Mouse (Mus musculus) forebrain, embryonic 13.5 days (tissue): ENCODE data around the gene Gap43. TPM values are rescaled to one million over a fixed set of nuclear protein-coding genes. Genes with fewer than 3 reads are reported as not detected.

ENCODE experiments used
- ATAC-seq: fragments of 200-750 bp; cut with Nextera tagmentation; 2 replicates; pipeline ENCODE4 v1.8.0; 2017
- H3K27ac ChIP-seq: fragments of 300-500 bp; sonication (generic); 2 replicates; pipeline ENCODE4 v1.5.1; 2015; ENCODE audit warnings: inconsistent platforms, mild to moderate bottlenecking, moderate library complexity
- H3K27me3 ChIP-seq: fragments of 300-500 bp; sonication (generic); 2 replicates; pipeline ENCODE4 v1.6.1; 2015; ENCODE audit warnings: mild to moderate bottlenecking, inconsistent platforms
- H3K36me3 ChIP-seq: fragments of 300-500 bp; sonication (generic); 2 replicates; pipeline ENCODE4 v1.6.1; 2015; ENCODE audit warnings: mild to moderate bottlenecking, inconsistent platforms; ENCODE audit not compliant: poor library complexity, severe bottlenecking
- H3K4me1 ChIP-seq: fragments of 300-500 bp; sonication (generic); 2 replicates; pipeline ENCODE4 v1.6.1; 2015; ENCODE audit warnings: inconsistent platforms
- H3K4me2 ChIP-seq: fragments of 300-500 bp; sonication (generic); 2 replicates; pipeline ENCODE4 v1.6.1; 2015; ENCODE audit warnings: inconsistent platforms, mild to moderate bottlenecking, moderate library complexity
- H3K4me3 ChIP-seq: fragments of 300-500 bp; sonication (generic); 2 replicates; pipeline ENCODE4 v1.5.1; 2015; ENCODE audit warnings: mild to moderate bottlenecking, inconsistent platforms
- H3K9ac ChIP-seq: fragments of 300-500 bp; sonication (generic); 2 replicates; pipeline ENCODE4 v1.6.1; 2015; ENCODE audit warnings: mild to moderate bottlenecking, inconsistent platforms
- H3K9me3 ChIP-seq: fragments of 300-500 bp; sonication (generic); replicated peaks from 2 replicates; pipeline ENCODE4 v1.6.1; 2016; ENCODE audit warnings: inconsistent platforms
- WGBS: fragments of 180-500 bp; shearing (Covaris S2); methylation state at CpG from one replicate; pipeline ENCODE4 v1.1.7; 2015; 5-methylcytosine and 5-hydroxymethylcytosine counted together
- polyA plus RNA-seq: library from polyadenylated mRNA; unstranded; fragments of >200 nt; fragmentation: Nextera tagmentation; extraction: Ambion mirVana; gene quantifications from 2 replicates; pipeline ENCODE4 v1.2.1, GENCODE M21; 2015

Gap43 gene
- polyA plus RNA-seq, 1 experiment from 2014 or later: 408 TPM

DNA sequence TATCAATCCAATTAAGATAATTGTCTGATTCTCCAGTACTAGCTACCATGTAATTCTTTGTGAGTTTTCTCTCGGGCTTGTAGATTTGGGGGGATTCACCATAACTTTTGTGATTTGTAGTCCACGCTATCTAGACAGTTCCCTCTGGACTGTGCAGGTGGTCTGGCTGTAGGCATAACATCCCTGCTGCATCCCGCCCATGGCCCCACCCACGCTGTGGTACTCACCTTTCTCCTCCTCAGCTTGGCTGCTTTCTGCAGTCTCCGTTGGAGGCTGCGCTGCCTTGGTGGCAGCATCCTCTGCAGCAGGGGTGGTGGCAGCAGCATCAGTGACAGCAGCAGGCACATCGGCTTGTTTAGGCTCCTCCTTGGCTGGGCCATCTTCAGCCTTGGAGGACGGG is 48.9 kb downstream of the Gap43 start:
- Histone ChIP-seq H3K4me1 (no peaks in the 10 kb centered on the region), H3K4me3 (no peak overlapping the region), H3K9me3 (no peaks in the 10 kb centered on the region), H3K27ac (no peak overlapping the region), H3K9ac (no peak overlapping the region), H3K27me3 (no peaks in the 10 kb centered on the region), H3K4me2 (no peak overlapping the region), H3K36me3 (peaks cover 6% of the 10 kb centered on the region; the same call in 1 of the 2 replicates)
- no peak; the same call in 1 of the 2 replicates for ATAC-seq
- 70% methylated on average over 8 of the region's 8 CpGs for WGBS

DNA sequence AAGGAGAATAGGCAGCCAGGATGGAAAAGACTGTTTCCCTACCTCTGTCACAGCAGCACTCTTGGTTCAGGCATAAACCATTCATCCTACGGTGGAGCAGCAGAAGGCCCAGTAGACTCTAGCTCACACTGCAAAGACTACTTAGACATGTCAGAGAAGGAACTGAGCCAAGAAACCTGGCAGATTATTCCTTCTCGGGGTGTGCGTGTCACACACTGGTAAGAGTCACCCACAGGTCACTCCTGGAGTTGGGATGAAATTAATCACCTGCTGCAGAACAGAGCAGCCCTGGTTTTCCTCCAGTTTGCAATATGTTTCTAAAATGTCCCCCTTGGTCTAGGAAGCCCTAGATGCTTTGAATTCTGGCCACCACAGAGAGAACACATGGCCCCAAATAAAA is 56.4 kb downstream of the Gap43 start:
- Histone ChIP-seq H3K4me2 (no peak overlapping the region), H3K4me3 (no peak overlapping the region), H3K4me1 (no peaks in the 10 kb centered on the region), H3K9me3 (no peaks in the 10 kb centered on the region), H3K9ac (no peak overlapping the region), H3K36me3 (no peaks in the 10 kb centered on the region), H3K27me3 (no peaks in the 10 kb centered on the region), H3K27ac (no peak overlapping the region)
- 91% methylated on average over 3 of the region's 3 CpGs for WGBS
- ATAC-seq: no peak

DNA sequence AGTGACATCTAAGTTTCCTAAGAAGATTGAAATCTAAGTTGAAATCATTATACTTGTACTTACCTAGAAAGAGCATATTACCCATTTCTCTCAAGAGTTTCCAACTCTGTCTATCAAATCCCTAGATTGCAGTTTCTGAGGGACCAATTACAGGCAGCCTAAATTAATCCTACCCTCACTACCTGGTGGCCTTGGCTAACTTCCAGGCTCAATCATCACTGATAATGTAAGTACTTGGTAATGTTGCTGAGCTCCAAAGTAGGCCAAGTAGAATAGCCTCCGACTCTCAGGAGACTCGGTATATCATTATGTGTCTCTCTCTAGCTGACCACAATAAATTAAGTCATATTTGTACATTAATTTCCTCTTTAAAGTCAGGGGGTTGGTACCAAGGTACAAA is 62.7 kb downstream of the Gap43 start:
- 71% methylated on average over 2 of the region's 2 CpGs for WGBS
- Histone ChIP-seq H3K27me3 (no peaks in the 10 kb centered on the region), H3K9ac (no peak overlapping the region), H3K4me2 (no peak overlapping the region), H3K4me3 (no peak overlapping the region), H3K36me3 (no peaks in the 10 kb centered on the region), H3K9me3 (no peaks in the 10 kb centered on the region), H3K4me1 (peaks cover 18% of the 10 kb centered on the region), H3K27ac (no peak overlapping the region)
- ATAC-seq: no peak

DNA sequence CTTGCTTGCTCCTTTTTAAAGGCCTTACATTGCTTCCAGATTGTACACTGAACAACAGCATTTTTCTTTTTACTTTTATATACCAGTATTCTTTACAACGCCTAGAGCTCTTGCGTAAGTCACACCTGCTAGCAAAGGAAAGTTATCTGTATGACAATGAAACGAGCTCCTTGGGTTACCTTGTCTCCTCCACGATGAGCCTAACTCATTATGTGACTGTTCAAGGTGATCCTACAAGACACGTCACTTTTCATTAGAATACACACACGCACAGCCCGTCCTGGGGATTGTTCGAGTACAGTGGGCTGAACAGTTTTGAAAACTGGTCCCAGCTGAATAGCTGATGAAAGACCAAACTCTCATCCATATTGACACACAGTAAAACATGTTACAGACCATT is 63.2 kb downstream of the Gap43 start:
- no peak overlapping the region for H3K4me3 ChIP-seq
- peaks cover 18% of the 10 kb centered on the region for H3K4me1 ChIP-seq
- no peaks in the 10 kb centered on the region for H3K9me3 ChIP-seq
- WGBS: 71% methylated on average over 8 of the region's 8 CpGs
- no peak overlapping the region for H3K9ac ChIP-seq
- no peaks in the 10 kb centered on the region for H3K36me3 ChIP-seq
- no peak overlapping the region for H3K27ac ChIP-seq
- H3K4me2 ChIP-seq: no peak overlapping the region
- H3K27me3 ChIP-seq: no peaks in the 10 kb centered on the region
- no peak for ATAC-seq

DNA sequence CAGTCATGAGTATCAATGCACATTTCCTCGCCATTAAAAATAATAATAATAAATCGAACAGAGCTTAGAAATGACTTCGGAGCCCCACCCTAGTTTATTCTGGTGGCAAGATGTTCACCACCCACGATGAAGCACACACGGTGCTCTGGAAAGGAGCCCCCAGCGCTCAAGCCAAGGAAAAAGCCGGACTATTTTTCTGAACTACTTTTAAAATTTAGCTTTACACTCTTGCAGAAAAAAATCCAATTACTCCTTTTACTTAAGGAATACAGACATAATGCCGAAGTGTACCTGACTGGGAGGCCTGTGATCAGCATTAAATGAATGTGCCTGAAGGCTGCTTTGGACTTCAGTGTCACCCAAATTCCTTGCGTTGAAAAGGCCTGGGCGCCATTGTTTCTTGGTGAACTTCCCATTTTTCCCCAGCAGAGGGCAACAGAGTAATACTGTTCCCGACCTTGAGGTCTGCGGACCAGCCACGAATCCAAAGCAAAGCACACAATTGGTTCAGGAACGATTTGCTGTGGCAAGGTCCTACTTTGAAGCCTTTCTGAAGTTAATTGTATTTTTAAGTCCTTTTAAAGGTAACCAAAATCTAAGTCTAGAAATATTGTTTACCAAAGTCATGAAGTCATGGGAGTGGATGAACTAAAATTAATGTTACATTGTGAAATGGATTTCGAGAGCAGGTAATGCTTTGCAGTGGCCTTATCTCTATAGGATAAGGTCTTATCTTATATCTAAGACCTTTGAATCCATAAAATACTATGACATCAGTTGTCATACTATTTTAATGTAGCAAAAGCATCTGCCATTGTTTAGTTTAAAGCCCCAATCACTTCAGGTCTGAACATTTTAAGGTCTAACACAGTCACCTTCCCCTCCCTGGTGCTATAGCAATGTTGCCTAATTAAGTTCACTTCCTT is 64.0 kb downstream of the Gap43 start:
- Histone ChIP-seq H3K9ac (peak overlapping the region; percentile 37; the same call in 1 of the 2 replicates), H3K4me3 (peak overlapping the region; percentile 13; the same call in 1 of the 2 replicates), H3K27me3 (no peaks in the 10 kb centered on the region), H3K36me3 (no peaks in the 10 kb centered on the region), H3K4me2 (peak overlapping the region; percentile 55), H3K9me3 (no peaks in the 10 kb centered on the region), H3K27ac (peak overlapping the region; percentile 82), H3K4me1 (peaks cover 18% of the 10 kb centered on the region)
- 26% methylated on average over 15 of the region's 15 CpGs for WGBS
- peak; percentile 79 for ATAC-seq

DNA sequence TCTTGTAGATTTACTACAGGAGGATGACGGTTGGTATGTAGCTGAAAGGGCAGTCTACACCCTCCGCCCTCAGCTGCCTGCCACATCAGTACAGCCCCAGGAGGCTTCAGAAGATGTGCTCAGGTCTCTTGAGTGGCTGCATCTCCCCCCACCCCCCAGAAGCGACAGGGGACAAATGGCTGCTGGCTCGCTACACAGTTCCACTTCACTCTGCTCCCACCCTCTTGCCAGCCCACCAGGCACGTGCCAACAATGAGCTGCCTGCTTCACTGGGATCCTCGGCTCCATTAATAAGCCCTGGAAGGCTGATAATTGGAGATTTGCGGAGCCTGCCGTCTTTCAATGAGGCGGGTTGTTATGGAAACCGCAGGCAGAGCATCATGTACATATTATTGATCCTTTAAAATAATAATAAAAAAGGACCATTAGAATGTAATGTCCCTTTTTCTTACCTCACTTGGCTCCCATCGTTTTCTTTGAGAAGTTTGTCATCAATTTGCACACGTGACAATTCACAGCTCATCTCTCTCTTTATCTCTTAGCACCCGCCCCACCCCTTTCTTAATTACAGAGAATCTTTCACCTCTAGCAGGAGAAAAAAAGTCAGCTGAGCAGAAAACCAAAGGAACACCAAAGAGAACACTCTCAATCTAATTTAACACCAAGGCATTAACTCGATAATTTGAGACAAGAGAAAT is 64.8 kb downstream of the Gap43 start:
- Histone ChIP-seq H3K4me2 (peak overlapping the region; percentile 55), H3K27ac (peak overlapping the region; percentile 82), H3K4me1 (peaks cover 18% of the 10 kb centered on the region), H3K9me3 (no peaks in the 10 kb centered on the region), H3K27me3 (no peaks in the 10 kb centered on the region), H3K4me3 (peak overlapping the region; percentile 13; the same call in 1 of the 2 replicates), H3K9ac (peak overlapping the region; percentile 30; the same call in 1 of the 2 replicates), H3K36me3 (no peaks in the 10 kb centered on the region)
- WGBS: 9% methylated on average over 14 of the region's 14 CpGs
- ATAC-seq: peak; percentile 93

DNA sequence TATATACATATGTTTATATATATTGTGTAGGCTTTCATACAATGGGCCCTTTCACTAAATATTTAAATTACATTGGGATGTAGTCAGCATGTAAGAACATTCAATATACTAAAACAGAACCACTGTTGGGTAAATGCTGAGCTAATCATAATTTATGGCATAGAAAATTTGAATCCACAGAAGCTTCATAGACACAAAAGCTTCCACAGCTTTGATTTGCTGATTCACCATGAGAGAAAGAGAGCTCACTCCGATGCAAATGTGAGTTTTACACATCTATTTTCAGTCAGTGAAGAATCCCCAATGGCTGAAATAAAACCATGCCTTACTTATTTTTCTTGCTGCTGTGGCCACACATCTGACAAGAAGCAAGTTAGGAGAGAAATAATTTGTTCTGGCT is 69.2 kb downstream of the Gap43 start:
- H3K27me3 ChIP-seq: no peaks in the 10 kb centered on the region
- H3K9ac ChIP-seq: no peak overlapping the region
- no peak overlapping the region for H3K4me2 ChIP-seq
- no peak overlapping the region for H3K27ac ChIP-seq
- 79% methylated on average over 1 of the region's 1 CpGs for WGBS
- H3K4me1 ChIP-seq: peaks cover 34% of the 10 kb centered on the region
- no peaks in the 10 kb centered on the region for H3K9me3 ChIP-seq
- H3K36me3 ChIP-seq: no peaks in the 10 kb centered on the region
- H3K4me3 ChIP-seq: no peak overlapping the region
- no peak for ATAC-seq

DNA sequence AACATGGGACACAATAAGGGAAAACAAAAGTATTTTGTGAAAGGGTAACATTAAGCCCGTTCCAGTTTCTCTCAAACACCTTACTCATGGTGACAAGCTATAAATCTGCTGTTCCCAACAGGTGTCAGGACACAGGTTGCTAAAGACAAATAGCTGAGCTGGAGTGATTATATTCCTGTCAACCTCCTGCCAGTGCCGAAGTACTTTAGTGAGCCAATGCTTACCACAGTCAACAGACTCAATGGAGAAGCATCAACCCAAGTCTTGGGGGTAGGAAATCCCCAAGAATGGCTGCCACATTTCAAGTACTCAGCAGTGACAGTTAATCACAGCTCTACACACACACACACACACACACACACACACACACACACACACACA is 70.9 kb downstream of the Gap43 start:
- no peaks in the 10 kb centered on the region for H3K27me3 ChIP-seq
- ATAC-seq: no peak; the same call in 1 of the 2 replicates
- peaks cover 21% of the 10 kb centered on the region for H3K4me1 ChIP-seq
- 33% methylated on average over 2 of the region's 2 CpGs for WGBS
- H3K4me2 ChIP-seq: peak overlapping the region; percentile 10; the same call in 1 of the 2 replicates
- H3K9ac ChIP-seq: no peak overlapping the region
- H3K27ac ChIP-seq: peak overlapping the region; percentile 75
- H3K36me3 ChIP-seq: no peaks in the 10 kb centered on the region
- H3K9me3 ChIP-seq: no peaks in the 10 kb centered on the region
- no peak overlapping the region for H3K4me3 ChIP-seq

DNA sequence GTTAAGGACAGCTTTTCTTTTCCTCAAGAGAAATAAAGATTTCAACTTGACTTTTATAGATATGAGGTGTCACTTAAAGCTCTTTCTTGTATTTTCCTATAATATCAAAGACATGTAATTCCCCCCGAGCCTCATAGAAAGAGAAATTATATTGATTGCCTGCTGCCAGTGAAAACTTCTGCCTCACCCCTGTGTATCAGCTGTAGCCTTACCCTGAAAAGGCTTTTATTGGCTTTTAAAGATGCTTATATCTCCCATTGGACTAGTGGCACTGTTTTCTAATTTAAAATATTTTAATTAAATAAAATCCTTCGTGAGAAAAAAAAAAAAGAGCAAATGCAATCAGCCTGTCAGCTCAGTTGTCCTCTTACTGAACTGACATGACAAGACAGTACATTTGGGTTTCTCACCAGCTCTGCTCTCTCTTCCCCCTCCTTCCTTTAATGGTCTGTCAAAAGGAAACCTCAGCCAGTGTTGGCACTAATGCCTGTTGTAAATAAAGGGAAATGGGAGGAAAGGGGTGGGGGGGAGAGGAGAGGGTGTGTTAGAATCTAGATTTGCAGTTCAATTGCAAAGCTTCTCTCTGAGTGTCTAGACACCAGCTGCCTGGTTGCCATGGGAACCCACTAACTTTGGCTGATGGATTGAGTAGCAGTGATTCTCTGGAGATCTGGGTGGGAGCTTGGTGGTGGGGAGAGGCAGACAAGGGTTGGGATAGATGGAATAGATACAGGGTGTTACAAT is 71.4 kb downstream of the Gap43 start:
- Histone ChIP-seq H3K36me3 (no peaks in the 10 kb centered on the region), H3K4me2 (peak overlapping the region; percentile 10; the same call in 1 of the 2 replicates), H3K9ac (no peak overlapping the region), H3K27me3 (no peaks in the 10 kb centered on the region), H3K9me3 (no peaks in the 10 kb centered on the region), H3K27ac (peak overlapping the region; percentile 75), H3K4me3 (no peak overlapping the region), H3K4me1 (peaks cover 21% of the 10 kb centered on the region)
- 35% methylated on average over 2 of the region's 2 CpGs for WGBS
- ATAC-seq: peak; percentile 97

DNA sequence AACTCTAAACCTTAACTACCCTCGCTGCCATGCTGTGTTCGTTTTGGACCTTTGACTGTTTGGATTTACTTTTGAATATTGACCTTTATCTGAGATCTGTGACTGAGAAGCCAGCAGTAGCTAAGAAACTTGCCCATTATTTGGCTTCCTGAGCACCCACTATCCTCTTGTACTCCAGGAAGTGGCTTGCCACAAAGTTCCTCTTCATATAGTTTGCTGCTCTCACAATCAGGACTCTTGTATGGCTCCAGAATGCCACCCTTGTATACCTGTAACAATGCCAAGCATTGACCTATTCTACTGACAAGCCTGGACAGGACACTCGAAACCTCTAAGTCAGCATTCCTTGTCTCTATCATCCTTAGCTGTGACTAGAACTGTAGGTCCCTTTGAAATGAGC is 75.3 kb downstream of the Gap43 start:
- Histone ChIP-seq H3K27ac (no peak overlapping the region), H3K4me1 (peaks cover 20% of the 10 kb centered on the region), H3K9ac (no peak overlapping the region), H3K36me3 (no peaks in the 10 kb centered on the region), H3K4me2 (no peak overlapping the region), H3K4me3 (no peak overlapping the region), H3K9me3 (no peaks in the 10 kb centered on the region), H3K27me3 (no peaks in the 10 kb centered on the region)
- WGBS: 81% methylated on average over 3 of the region's 3 CpGs
- ATAC-seq: no peak

DNA sequence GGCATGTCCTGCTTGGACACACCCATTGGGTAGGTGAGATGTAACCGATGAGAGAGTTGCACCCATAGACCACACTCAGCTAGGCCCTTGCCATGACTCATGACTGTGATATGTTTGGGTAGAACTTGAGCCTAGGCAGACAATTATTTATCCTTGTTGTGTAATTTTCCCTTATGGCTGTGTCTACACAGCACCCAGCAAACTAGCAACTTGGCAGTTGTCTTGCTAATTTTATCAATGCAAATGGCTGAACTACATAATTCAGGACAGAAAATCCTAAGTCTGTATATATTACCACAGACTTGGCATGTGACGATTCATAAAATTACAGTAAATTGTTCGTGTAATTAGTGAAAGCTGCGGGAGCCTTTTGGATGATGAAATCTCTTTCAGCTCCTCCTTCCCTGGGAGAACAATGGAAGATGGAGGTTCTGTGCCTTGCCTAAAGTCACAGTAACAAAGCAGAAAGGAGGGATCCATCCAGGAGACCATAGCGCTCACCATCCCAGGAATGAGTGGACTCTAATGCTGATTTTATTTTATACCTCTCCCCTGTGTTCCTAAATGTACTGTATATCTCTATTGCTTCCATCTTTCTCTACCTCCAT is 77.4 kb downstream of the Gap43 start:
- ATAC-seq: peak; percentile 48; the same call in 1 of the 2 replicates
- Histone ChIP-seq H3K9me3 (no peaks in the 10 kb centered on the region), H3K4me3 (no peak overlapping the region), H3K27me3 (no peaks in the 10 kb centered on the region), H3K27ac (no peak overlapping the region), H3K4me1 (no peaks in the 10 kb centered on the region), H3K9ac (no peak overlapping the region), H3K36me3 (no peaks in the 10 kb centered on the region), H3K4me2 (no peak overlapping the region)
- WGBS: 83% methylated on average over 5 of the region's 5 CpGs
